Mouse (Mus musculus) splenic B cell, adult 2 months (primary cell): Measurements from ENCODE around the gene Gm19935.

Experiments
- DNase-seq: peaks from one replicate; pipeline ENCODE4 v3.0.0-alpha.2; 2011; ENCODE audit warnings: low read depth, low spot score
- H3K27me3 ChIP-seq: 2 replicates; pipeline ENCODE4 v1.6.1; 2012; ENCODE audit warnings: mild to moderate bottlenecking, low read length, moderate library complexity, mixed read lengths; ENCODE audit not compliant: control insufficient read depth, poor library complexity, insufficient read depth, severe bottlenecking
- H3K36me3 ChIP-seq: 2 replicates; pipeline ENCODE4 v1.6.1; 2012; ENCODE audit warnings: mild to moderate bottlenecking, low read length, moderate library complexity, mixed read lengths; ENCODE audit not compliant: control insufficient read depth, poor library complexity, insufficient read depth, severe bottlenecking

Gm19935 gene

DNA sequence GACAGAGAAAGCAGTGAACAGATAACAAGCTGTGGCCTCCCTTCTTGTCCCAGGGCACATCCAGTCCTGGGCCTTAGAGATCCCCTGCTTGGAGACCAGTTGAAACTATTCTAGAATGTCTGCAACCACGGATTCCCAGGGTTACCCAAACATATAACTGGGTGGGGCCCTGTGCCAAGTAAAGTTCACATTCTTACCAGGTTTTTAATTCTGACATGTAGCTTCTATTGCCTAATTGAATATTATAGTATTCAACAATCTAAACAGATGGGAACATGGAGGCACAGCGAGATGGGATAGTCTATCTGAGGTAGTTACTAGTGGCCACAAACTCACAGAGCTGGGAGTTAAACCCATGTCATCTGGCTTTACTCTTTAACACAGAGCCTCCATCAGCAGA is at the start of gene Gm19935:
Gene Gm19935 (minus strand): TSS at position 101 of the 400 bp plus-strand sequence.
- DNase-seq: no peak
- Histone ChIP-seq H3K36me3 (no peaks in the 10 kb centered on the region), H3K27me3 (no peaks in the 10 kb centered on the region)

DNA sequence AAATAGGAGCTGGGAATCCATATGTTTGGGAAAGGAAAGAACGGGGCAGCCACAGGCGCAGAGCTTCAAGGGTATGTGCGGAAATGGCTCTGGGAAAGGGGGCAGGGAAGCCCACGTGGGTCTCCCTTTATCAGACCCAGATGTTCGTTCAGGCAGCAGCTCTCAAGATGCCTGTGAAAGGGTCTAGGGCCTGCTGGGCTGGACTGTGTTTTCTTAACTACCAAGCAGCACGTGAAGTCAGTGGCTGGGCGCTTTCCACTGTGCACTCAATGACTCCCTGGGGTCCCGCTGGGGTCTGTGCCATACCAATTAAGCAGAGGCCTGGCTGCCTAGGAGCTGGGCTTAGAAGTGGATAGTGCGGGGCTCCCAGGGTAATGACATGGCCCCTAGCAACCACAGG is 44.8 kb upstream of the Gm19935 start:
- no peak for DNase-seq
- Histone ChIP-seq H3K36me3 (no peaks in the 10 kb centered on the region), H3K27me3 (no peaks in the 10 kb centered on the region)

DNA sequence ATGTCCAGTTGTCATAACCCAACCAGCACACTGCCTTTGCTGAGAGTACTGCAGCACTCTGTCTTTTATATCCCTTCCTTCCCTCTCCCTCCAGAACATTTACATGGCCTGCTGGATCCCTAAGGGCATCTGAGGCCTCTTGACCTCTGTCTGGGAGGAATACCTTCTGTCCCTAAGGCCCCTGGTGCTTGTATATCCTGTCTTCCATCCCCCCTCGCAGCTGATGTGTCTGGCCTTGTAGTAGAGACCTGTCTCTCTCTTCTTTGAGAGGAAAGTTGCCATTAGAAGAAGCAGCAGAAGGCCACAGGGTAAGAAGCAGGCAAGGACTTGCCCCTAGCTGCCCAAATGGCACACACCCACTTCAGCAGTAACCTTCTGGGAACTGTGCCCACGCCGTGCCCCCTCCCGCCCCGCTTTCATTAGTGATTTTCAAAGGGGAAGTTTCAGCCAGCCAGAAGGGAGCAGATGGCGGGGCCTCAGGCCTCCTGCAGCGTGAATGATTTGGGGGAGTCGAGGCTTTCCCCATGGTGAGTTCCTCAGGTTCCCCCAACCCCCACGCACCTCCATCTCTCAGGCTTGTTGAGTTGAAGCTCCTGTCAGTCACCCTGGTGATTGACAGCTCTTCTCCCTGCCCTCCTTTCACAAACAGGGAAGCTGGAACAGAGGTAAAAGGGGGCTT is 44.2 kb upstream of the Gm19935 start:
- H3K27me3 ChIP-seq: no peaks in the 10 kb centered on the region
- DNase-seq: peak; percentile 40

GRCm38 (mm10) chr8:90858071-90858470 is 40.9 kb upstream of the Gm19935 start:
- no peaks in the 10 kb centered on the region for H3K36me3 ChIP-seq
- DNase-seq: no peak

More for the DNA sequence above, 44.2 kb upstream of the Gm19935 start:
- H3K36me3 ChIP-seq: no peaks in the 10 kb centered on the region

GRCm38 (mm10) chr8:90856952-90857351 is 39.8 kb upstream of the Gm19935 start:
- no peak for DNase-seq
- Histone ChIP-seq H3K27me3 (no peaks in the 10 kb centered on the region), H3K36me3 (no peaks in the 10 kb centered on the region)

More at GRCm38 (mm10) chr8:90858071-90858470, 40.9 kb upstream of the Gm19935 start:
- H3K27me3 ChIP-seq: no peaks in the 10 kb centered on the region

DNA sequence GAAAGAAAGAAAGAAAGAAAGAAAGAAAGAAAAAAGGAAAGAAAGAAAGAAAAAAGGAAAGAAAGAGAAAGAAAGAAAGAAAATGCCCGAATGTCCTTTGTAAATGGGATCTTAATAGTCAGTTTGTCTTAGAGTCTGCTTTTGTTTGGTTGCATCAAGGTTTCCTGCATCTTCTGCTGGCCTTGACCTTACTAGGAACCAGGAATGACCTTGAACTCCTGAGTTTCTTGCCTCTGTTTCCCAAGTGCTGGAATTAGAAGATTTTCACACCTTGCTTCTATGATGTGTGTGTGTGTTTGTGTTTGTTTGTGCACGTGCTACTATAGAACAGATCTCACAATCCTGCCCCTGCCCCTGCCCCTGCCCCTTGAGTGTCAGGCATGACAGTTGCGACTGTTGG is 39.0 kb upstream of the Gm19935 start:
- H3K36me3 ChIP-seq: no peaks in the 10 kb centered on the region
- no peaks in the 10 kb centered on the region for H3K27me3 ChIP-seq
- no peak for DNase-seq

DNA sequence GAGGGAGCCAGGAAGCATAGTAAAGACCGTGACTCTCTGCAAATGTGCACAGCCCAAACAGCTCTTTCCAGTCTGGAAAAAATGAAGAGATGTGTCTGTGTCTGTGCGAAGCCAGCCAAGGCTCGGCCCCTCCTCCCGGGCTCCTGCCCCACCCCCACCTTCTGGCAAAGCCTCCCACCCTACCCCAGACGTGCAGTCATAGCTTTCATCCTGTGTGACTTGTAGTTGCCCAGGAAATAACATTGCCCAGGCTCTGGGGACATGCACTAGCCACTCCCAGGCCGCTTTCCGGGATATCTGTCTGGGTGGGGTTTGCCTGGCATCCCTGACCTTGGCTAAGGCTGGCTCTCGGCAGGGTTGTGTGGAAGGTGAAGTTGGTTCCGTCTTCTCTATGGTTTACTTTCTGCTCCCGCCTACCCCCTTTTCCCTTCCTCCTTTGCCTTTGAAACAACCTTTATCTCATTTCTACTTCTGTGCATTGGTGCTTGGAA is 37.5 kb upstream of the Gm19935 start:
- no peak for DNase-seq
- Histone ChIP-seq H3K36me3 (no peaks in the 10 kb centered on the region), H3K27me3 (no peaks in the 10 kb centered on the region)

- Histone ChIP-seq H3K36me3 (no peaks in the 10 kb centered on the region), H3K27me3 (no peaks in the 10 kb centered on the region)
- DNase-seq: no peak
These were observed 36.9 kb upstream of the Gm19935 start for GRCm38 (mm10) chr8:90853971-90854670.

DNA sequence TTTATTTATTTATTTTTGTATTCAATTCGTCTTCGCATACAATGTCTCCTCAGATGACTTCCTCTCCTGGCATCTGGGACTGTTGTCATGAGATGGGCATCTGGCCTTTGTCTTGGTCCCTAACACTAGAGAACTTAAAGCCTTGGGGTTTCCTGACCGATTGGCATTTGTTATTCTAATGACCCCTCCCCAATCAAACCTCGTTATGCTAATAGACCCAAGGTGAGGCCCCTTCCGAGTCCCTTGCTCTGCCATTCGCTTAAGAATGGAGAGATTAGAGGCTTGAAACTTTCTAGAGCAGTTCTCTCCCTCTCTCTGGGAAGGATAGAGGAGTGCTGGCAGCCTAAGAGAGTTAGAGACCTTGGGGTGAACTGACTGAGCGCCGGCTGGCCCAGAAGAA is 34.4 kb upstream of the Gm19935 start:
- Histone ChIP-seq H3K27me3 (no peaks in the 10 kb centered on the region), H3K36me3 (no peaks in the 10 kb centered on the region)
- no peak for DNase-seq

DNA sequence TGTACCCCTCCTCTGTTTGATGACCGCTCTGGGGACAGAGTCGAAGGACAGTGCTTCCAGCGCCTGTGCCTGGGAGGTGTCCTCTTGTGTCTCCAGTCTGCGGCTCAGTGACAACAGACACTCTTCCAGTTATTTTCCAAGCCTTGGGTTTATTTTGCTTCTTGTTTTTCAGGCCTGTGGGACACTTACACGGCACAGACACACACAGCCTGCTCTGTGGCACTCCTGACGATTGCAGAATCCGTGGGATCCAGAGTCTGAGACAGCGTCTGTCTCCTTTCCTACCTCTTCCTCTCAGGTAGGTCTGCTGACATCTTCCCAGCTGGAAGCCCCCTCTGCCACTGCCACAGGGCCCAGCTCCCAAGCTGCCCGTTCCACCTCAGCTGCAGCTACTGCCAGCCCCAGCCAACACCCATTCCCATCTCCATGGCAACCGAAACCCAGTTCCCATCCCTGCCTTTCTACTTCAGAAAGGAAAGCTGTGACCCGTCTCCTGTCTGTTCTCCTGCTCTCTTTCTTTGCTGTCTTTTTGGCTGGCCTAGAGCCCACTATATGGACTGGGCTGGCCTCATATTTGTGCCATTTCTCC is 32.4 kb upstream of the Gm19935 start:
- Histone ChIP-seq H3K36me3 (no peaks in the 10 kb centered on the region), H3K27me3 (no peaks in the 10 kb centered on the region)
- DNase-seq: no peak

- no peaks in the 10 kb centered on the region for H3K36me3 ChIP-seq
- H3K27me3 ChIP-seq: no peaks in the 10 kb centered on the region
- no peak for DNase-seq
These were observed 30.8 kb upstream of the Gm19935 start for GRCm38 (mm10) chr8:90847980-90848379.

DNA sequence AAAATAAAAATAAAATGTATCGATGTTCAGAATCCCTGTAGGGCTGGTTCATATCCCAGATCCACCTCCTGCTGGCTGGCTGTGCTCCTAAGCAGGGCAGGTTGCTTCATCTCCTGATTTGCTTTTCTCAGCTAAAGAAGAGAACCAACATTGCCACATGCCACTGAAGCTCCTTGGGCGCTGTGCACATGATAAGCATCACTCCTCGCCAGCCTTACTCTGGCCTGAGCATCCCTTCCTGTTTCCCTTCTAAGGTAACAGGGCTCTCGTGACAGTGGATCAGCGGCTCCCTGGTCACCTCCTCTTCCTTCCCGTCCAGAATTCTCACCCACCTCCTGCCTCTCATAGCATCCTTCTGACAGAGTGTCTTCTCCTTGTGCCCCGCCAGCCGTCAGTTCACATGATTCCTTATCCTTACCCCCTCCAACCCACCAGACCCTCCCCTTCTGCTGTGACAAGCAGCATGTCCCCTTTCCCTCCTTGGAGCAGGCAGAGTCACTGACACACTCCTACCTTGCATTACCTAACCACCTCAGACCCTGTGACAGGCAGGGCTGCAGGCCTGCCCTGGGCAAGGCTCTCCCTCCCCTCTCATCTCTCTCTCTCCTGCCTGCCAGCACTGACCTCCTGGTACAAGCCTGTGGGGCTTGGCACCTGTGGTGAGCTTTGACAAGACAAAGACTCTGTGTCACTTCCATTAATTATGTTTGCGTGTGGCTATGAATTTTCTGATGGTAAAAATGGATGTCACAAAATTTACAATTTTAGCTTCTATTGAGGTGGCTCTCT is 27.2 kb upstream of the Gm19935 start:
- H3K27me3 ChIP-seq: no peaks in the 10 kb centered on the region
- no peak for DNase-seq
- H3K36me3 ChIP-seq: no peaks in the 10 kb centered on the region

DNA sequence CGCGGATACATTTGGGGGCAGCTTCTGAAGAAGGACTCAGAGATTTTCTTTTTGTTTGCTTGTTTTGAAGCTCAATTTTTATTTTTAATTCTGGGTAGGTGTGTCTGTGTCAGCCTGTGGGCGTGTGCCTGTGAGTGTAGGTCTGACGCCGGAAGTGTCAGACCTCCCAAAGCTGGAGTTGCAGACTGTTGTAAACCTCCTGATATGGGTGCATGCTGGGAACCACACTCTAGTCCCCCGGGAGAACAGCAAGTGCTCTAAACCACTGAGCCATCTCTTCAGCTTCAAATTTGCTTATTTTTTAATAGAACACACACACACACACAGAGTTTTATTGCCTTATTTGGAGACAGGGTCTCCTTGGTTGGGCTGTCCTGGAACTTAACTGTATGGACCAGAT is 25.9 kb upstream of the Gm19935 start:
- Histone ChIP-seq H3K27me3 (no peaks in the 10 kb centered on the region), H3K36me3 (no peaks in the 10 kb centered on the region)
- peak; percentile 81 for DNase-seq

DNA sequence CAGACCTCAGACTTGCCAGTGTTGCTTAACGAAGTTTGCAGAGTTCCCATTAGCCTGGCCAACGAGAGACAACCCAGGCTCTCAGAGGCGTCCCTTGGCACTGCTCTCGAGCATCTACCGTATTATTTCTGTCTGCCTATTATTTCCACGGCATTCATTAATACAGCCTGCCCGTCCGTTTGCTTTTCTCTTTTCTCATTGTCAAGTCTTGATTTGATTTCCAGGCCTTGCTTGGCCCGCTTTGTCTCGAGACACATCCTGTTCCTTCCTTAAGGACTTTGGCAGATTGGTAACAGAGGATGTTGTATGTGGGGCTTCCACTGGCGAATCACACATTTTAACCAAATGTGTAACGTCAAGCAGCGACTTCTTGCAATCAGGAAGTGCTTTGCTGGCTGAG is 24.1 kb upstream of the Gm19935 start:
- DNase-seq: no peak
- H3K27me3 ChIP-seq: no peaks in the 10 kb centered on the region; the same call in 1 of the 2 replicates
- no peaks in the 10 kb centered on the region for H3K36me3 ChIP-seq
